Mouse (Mus musculus) frontal cortex, adult 2 months (tissue): ENCODE data around the gene H2al1k. TPM values are rescaled to one million over a fixed set of nuclear protein-coding genes. Genes with fewer than 3 reads are reported as not detected.
A peak's percentile ranks its signal among the peaks of the same experiment; 100 is the strongest.
"Not testable (repeated sequence)": the region's sequence is repeated elsewhere in the genome, so short reads cannot be mapped to it uniquely, and the experiment has no call there.

Experiments
- DNase-seq, 2 experiments: peaks; one replicate each; pipeline ENCODE4 v3.0.0; 2022; ENCODE audit warnings: low spot score in 1 of 2; ENCODE audit errors: extremely low spot score in 1 of 2
- polyA plus RNA-seq: library from polyadenylated mRNA; depleted of rRNA; stranded (reverse); fragments of >200 nt; gene quantifications from 2 replicates; pipeline ENCODE4 v1.2.3, GENCODE M21; 2012; rRNA removed

H2al1k gene
- not detected in 2 replicates for polyA plus RNA-seq

GRCm38 (mm10) chrX:9350327-9350726, at the start of gene H2al1k:
H2al1k (plus strand) TSS chrX:9350627.
- DNase-seq = not testable (repeated sequence)

- DNase-seq = no peak
Measured at GRCm38 (mm10) chrX:9302791-9303190, 47.6 kb upstream of the H2al1k start.

GRCm38 (mm10) chrX:9303455-9303854, 47.0 kb upstream of the H2al1k start:
- no peak for DNase-seq

GRCm38 (mm10) chrX:9316457-9316856, 34.0 kb upstream of the H2al1k start:
- DNase-seq = not testable (repeated sequence)

GRCm38 (mm10) chrX:9327954-9328353, 22.5 kb upstream of the H2al1k start:
- not testable (repeated sequence) for DNase-seq

GRCm38 (mm10) chrX:9332366-9332962, 18.0 kb upstream of the H2al1k start:
- DNase-seq = not testable (repeated sequence)

GRCm38 (mm10) chrX:9333035-9333434, 17.4 kb upstream of the H2al1k start:
- DNase-seq = peak in 1 of 2 experiments; percentile 57

GRCm38 (mm10) chrX:9334996-9335395, 15.4 kb upstream of the H2al1k start:
- not testable (repeated sequence) for DNase-seq

- DNase-seq = peak in 1 of 2 experiments; percentile 5
Measured at GRCm38 (mm10) chrX:9374012-9374411, 23.6 kb downstream of the H2al1k start.

GRCm38 (mm10) chrX:9375927-9376326, 25.5 kb downstream of the H2al1k start:
- DNase-seq = not testable (repeated sequence)

Other genes with a start within 250 kb of the H2al1k start
- not detected in 2 replicates for gene 4930402K13Rik, start 246.1 kb upstream of the H2al1k start, polyA plus RNA-seq
- 2.9 and 3.0 TPM in 2 replicates for gene Lancl3, start 150.7 kb upstream of the H2al1k start, polyA plus RNA-seq
- gene Gm14862, start 93.7 kb upstream of the H2al1k start, polyA plus RNA-seq = not detected in 2 replicates
- gene Xk, start 77.9 kb upstream of the H2al1k start, polyA plus RNA-seq = 7.5 and 8.3 TPM in 2 replicates
- gene H2al1m, start 66.9 kb upstream of the H2al1k start, polyA plus RNA-seq = 0.34 and 0.58 TPM in 2 replicates
- 0.19 and 0.48 TPM in 2 replicates for gene Cybb, start 137.1 kb downstream of the H2al1k start, polyA plus RNA-seq
- not detected in 2 replicates for gene H2al1o, start 221.8 kb downstream of the H2al1k start, polyA plus RNA-seq